Mouse (Mus musculus) MEL-GATA-1-ER (cell line): Measurements from ENCODE around the gene Mettl23.

ENCODE experiments used
- DNase-seq: peaks from one replicate; pipeline ENCODE4 v3.0.0-alpha.2; 2012; ENCODE audit warnings: low read depth; ENCODE audit errors: extremely low read depth

The Mettl23 gene

GRCm38 (mm10) chr11:116843261-116844233 is at the start of gene Mettl23, which contains the start of gene Jmjd6:
Gene Mettl23, plus strand, starts transcription at chr11:116843278.
Gene Jmjd6, minus strand, starts transcription at chr11:116843449.
- DNase-seq: peak; percentile 90

- no peak for DNase-seq
These were observed 43.7 kb upstream of the Mettl23 start for GRCm38 (mm10) chr11:116799364-116799763.

- DNase-seq: no peak
These were observed 42.0 kb upstream of the Mettl23 start for GRCm38 (mm10) chr11:116801106-116801505.

- DNase-seq: no peak
These were observed 40.4 kb upstream of the Mettl23 start for GRCm38 (mm10) chr11:116802709-116803108.

GRCm38 (mm10) chr11:116806136-116807071 is 36.7 kb upstream of the Mettl23 start:
- DNase-seq: no peak

GRCm38 (mm10) chr11:116807116-116807515 is 36.0 kb upstream of the Mettl23 start:
- DNase-seq: no peak

- DNase-seq: no peak
These were observed 35.6 kb upstream of the Mettl23 start for GRCm38 (mm10) chr11:116807526-116807925.

GRCm38 (mm10) chr11:116807938-116808606 is 35.0 kb upstream of the Mettl23 start:
- DNase-seq: peak; percentile 26

GRCm38 (mm10) chr11:116808811-116809395 is 34.2 kb upstream of the Mettl23 start:
- DNase-seq: no peak

GRCm38 (mm10) chr11:116809520-116809919 is 33.6 kb upstream of the Mettl23 start:
- DNase-seq: no peak

- no peak for DNase-seq
These were observed 32.5 kb upstream of the Mettl23 start for GRCm38 (mm10) chr11:116810528-116810927.

- DNase-seq: peak; percentile 29
These were observed 31.8 kb upstream of the Mettl23 start for GRCm38 (mm10) chr11:116810983-116811901.

GRCm38 (mm10) chr11:116812793-116813529 is 30.1 kb upstream of the Mettl23 start:
- DNase-seq: no peak

- DNase-seq: no peak
These were observed 29.5 kb upstream of the Mettl23 start for GRCm38 (mm10) chr11:116813610-116814009.

- DNase-seq: no peak
These were observed 28.8 kb upstream of the Mettl23 start for GRCm38 (mm10) chr11:116814076-116814883.

GRCm38 (mm10) chr11:116814884-116815415 is 28.1 kb upstream of the Mettl23 start:
- DNase-seq: no peak

GRCm38 (mm10) chr11:116816769-116817168 is 26.3 kb upstream of the Mettl23 start:
- DNase-seq: no peak

GRCm38 (mm10) chr11:116817567-116817966 is 25.5 kb upstream of the Mettl23 start:
- DNase-seq: no peak
